Mouse (Mus musculus): ENCODE results near the gene Dapl1.

- TF ChIP-seq CTCF (IDR thresholded peaks at IDR 0.05; ENCODE audit: control insufficient read depth, insufficient read depth, insufficient read length) (no peak), MYOG (IDR thresholded peaks at IDR 0.05; ENCODE audit: control insufficient read depth, extremely low read depth, insufficient read length) (no peak), FOSL1 (IDR thresholded peaks at IDR 0.05; ENCODE audit: insufficient read depth, low read length, poor library complexity, severe bottlenecking) (no peak), MAX (IDR thresholded peaks at IDR 0.05) (no peak), MYOD1 (IDR thresholded peaks at IDR 0.05; ENCODE audit: control insufficient read depth, insufficient read length, low read depth) (no peak), USF1 (IDR thresholded peaks at IDR 0.05; ENCODE audit: low read depth) (no peak), CEBPB (IDR thresholded peaks at IDR 0.05; ENCODE audit: low read depth) (no peak)
These were observed 49.1 kb downstream of the Dapl1 start for GRCm38 (mm10) chr2:59533504-59533903.

Data from C2C12 (cell line).